Mouse (Mus musculus) MEL (cell line): ENCODE data around the gene Angptl8. TPM values are rescaled to one million over a fixed set of nuclear protein-coding genes. Genes with fewer than 3 reads are reported as not detected.

Experiments used
- DNase-seq: peaks from one replicate; pipeline ENCODE4 v3.0.0; 2011; ENCODE audit warnings: low read depth, low spot score
- H3K27ac ChIP-seq: 2 replicates; pipeline ENCODE4 v1.5.1; 2012; ENCODE audit warnings: low read depth, mild to moderate bottlenecking, control low read depth, low read length, moderate library complexity; ENCODE audit not compliant: control insufficient read depth
- H3K27me3 ChIP-seq, 2 experiments: fragments of 150-350 bp in 1 of 2; sonication (generic) in 1 of 2; 2 replicates each; pipeline ENCODE4 v1.6.1; 2012; ENCODE audit warnings: low read length in 2 of 2, mild to moderate bottlenecking in 2 of 2, improper control_type of control experiment in 1 of 2, moderate library complexity in 1 of 2; ENCODE audit not compliant: insufficient read depth in 2 of 2, control insufficient read depth in 1 of 2
- H3K36me3 ChIP-seq, 2 experiments: 2 replicates each; pipeline ENCODE4 v1.6.1; 2012 to 2014; ENCODE audit warnings: low read length in 2 of 2, improper control_type of control experiment in 1 of 2, inconsistent platforms in 1 of 2, mild to moderate bottlenecking in 1 of 2; ENCODE audit not compliant: insufficient read depth in 2 of 2, control insufficient read depth in 1 of 2
- H3K4me1 ChIP-seq, 2 experiments: fragments of 150-350 bp in 1 of 2; sonication (generic) in 1 of 2; 2 replicates each; pipeline ENCODE4 v1.6.1; 2012; ENCODE audit warnings: low read length in 2 of 2, improper control_type of control experiment in 1 of 2, mild to moderate bottlenecking in 1 of 2; ENCODE audit not compliant: insufficient read depth in 2 of 2, control insufficient read depth in 1 of 2
- H3K4me3 ChIP-seq, 2 experiments: fragments of 150-350 bp in 1 of 2; sonication (generic) in 1 of 2; 2 replicates each; pipeline ENCODE4 v1.5.1; 2012; ENCODE audit warnings: low read depth in 2 of 2, low read length in 2 of 2, mild to moderate bottlenecking in 2 of 2, moderate library complexity in 2 of 2, control low read depth in 1 of 2, improper control_type of control experiment in 1 of 2; ENCODE audit not compliant: control insufficient read depth in 1 of 2, insufficient read depth in 1 of 2
- H3K79me2 ChIP-seq: 2 replicates; pipeline ENCODE4 v1.6.1; 2012; ENCODE audit warnings: mild to moderate bottlenecking, low read length, moderate library complexity; ENCODE audit not compliant: control insufficient read depth, poor library complexity, insufficient read depth
- H3K9ac ChIP-seq: 2 replicates; pipeline ENCODE4 v1.6.1; 2012; ENCODE audit warnings: low read depth, mild to moderate bottlenecking, control low read depth, low read length, moderate library complexity; ENCODE audit not compliant: control insufficient read depth, poor library complexity, severe bottlenecking
- H3K9me3 ChIP-seq: fragments of 150-350 bp; sonication (generic); replicated peaks from 2 replicates; pipeline ENCODE4 v1.6.1; 2012; ENCODE audit warnings: mild to moderate bottlenecking, low read length, improper control_type of control experiment, moderate library complexity; ENCODE audit not compliant: insufficient read depth
- BHLHE40 ChIP-seq: IDR thresholded peaks from 2 replicates; pipeline ENCODE4 v1.6.1; 2012; ENCODE audit warnings: low read depth, mild to moderate bottlenecking, inconsistent platforms, low read length, improper control_type of control experiment, borderline replicate concordance
- CHD1 ChIP-seq: IDR thresholded peaks from 2 replicates; pipeline ENCODE4 v1.6.1; 2012; ENCODE audit warnings: low read depth, mild to moderate bottlenecking, inconsistent platforms, low read length, improper control_type of control experiment
- CTCF ChIP-seq, 3 experiments: IDR thresholded peaks in 2 of 3; conservative IDR thresholded peaks in 1 of 3; 2 replicates each; pipeline ENCODE4 v1.5.1; 2011 to 2012; ENCODE audit warnings: low read length in 3 of 3, low read depth in 2 of 3, mild to moderate bottlenecking in 2 of 3, improper control_type of control experiment in 1 of 3, inconsistent platforms in 1 of 3, mixed read lengths in 1 of 3, moderate library complexity in 1 of 3; ENCODE audit not compliant: control insufficient read depth in 1 of 3, insufficient read depth in 1 of 3, poor library complexity in 1 of 3, severe bottlenecking in 1 of 3
- E2F4 ChIP-seq: IDR thresholded peaks from 2 replicates; pipeline ENCODE4 v1.6.1; 2011; ENCODE audit warnings: low read depth, low read length, improper control_type of control experiment, borderline replicate concordance
- MYC ChIP-seq: IDR thresholded peaks from 2 replicates; pipeline ENCODE4 v1.6.1; 2011; ENCODE audit warnings: low read depth, mild to moderate bottlenecking, low read length, improper control_type of control experiment, moderate library complexity
- POLR2A ChIP-seq, 2 experiments: IDR thresholded peaks; 2 replicates each; pipeline ENCODE4 v1.6.1; 2011 to 2012; ENCODE audit warnings: low read length in 2 of 2, mild to moderate bottlenecking in 2 of 2, control low read depth in 1 of 2, improper control_type of control experiment in 1 of 2, low read depth in 1 of 2, moderate library complexity in 1 of 2; ENCODE audit not compliant: control insufficient read depth in 1 of 2, insufficient read depth in 1 of 2, poor library complexity in 1 of 2
- POLR2AphosphoS5 ChIP-seq: IDR thresholded peaks from 2 replicates; pipeline ENCODE4 v1.6.1; 2012; ENCODE audit warnings: low read depth, borderline replicate concordance, mild to moderate bottlenecking, inconsistent platforms, low read length, moderate library complexity, mixed read lengths
- TAL1 ChIP-seq: IDR thresholded peaks from 2 replicates; pipeline ENCODE4 v1.6.1; 2012; ENCODE audit warnings: mild to moderate bottlenecking, inconsistent platforms, low read length, moderate library complexity, mixed read lengths
- TCF12 ChIP-seq: IDR thresholded peaks from 2 replicates; pipeline ENCODE4 v1.6.1; 2014; ENCODE audit warnings: low read depth, mild to moderate bottlenecking, inconsistent platforms, low read length, improper control_type of control experiment, moderate library complexity
- polyA plus RNA-seq, 2 experiments: library from polyadenylated mRNA; stranded (reverse) in 1 of 2; unstranded in 1 of 2; fragments of >175 nt in 1 of 2; fragments of >200 nt in 1 of 2; gene quantifications; 2 replicates each; pipeline versions ENCODE4 v1.2.1 to v1.2.4; 2012; ENCODE audit warnings: low replicate concordance in 2 of 2, low read depth in 1 of 2; ENCODE audit not compliant: insufficient read length in 2 of 2, insufficient read depth in 1 of 2, missing spikeins in 1 of 2
- total RNA-seq: library from RNA; depleted of rRNA; stranded (reverse); fragments of 300-350 nt; gene quantifications from 2 replicates; pipeline ENCODE4 v1.2.3, GENCODE M21; 2012

Angptl8 gene
- total and polyA plus RNA-seq, 3 experiments: 0.25 TPM; not detected in 2

DNA sequence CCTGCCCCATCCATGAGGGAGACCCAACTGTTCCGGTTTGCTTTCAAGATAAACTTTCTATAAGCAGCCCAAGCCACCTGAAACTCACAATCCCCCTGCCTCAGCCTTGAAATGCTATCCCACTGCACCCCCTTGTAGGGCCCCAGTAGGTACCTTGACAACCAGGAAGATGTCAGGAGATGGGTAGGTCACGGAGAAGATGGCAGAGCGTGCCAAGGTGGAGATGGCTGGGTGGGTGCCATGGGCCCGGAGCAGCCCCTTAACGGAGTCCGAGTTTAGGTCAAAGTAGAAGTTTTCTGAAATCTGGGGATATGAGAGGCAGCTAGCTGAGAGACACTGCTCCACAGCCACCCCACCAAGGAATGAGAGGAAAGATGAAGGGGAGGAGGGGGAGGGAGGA lies 6.0 kb downstream of the Angptl8 start:
- TF ChIP-seq POLR2A (IDR thresholded peaks at IDR 0.05; ENCODE audit: control insufficient read depth in 1 of 2, insufficient read depth in 1 of 2, low read depth in 1 of 2, low read length in 2 of 2, poor library complexity in 1 of 2) (0 out of 4 replicates have a peak, but pooled peaks of 1 of the 2 experiments have one; percentile 17), POLR2AphosphoS5 (no peak)
- Histone ChIP-seq H3K4me1 (no peaks in the 10 kb centered on the region), H3K9ac (no peak overlapping the region), H3K4me3 (no peak overlapping the region), H3K9me3 (no peaks in the 10 kb centered on the region), H3K36me3 (no peaks in the 10 kb centered on the region), H3K79me2 (no peaks in the 10 kb centered on the region), H3K27me3 (no peaks in the 10 kb centered on the region), H3K27ac (no peak overlapping the region)
- DNase-seq: no peak

DNA sequence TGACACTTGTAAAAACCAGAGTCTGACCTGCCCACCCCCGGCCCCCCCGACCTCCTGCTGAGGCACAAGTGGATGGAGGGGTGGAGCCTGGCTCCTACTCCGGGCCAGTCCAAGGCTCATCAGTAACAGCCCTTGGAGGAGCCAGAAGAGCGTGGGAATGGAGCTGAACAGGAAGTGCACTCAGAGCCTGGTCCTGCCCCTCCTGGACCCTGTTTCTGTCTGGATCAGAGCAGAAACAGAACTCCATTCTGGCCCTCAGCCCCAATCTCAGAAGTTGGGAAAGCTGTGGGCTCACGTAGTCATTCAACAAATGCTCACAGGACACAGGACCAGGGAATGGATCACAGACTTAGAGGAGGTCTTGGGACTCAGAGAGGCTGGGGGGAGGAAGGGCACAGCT lies 7.1 kb downstream of the Angptl8 start:
- no peak overlapping the region for H3K27ac ChIP-seq
- H3K36me3 ChIP-seq: no peaks in the 10 kb centered on the region
- H3K27me3 ChIP-seq: no peaks in the 10 kb centered on the region
- H3K9me3 ChIP-seq: no peaks in the 10 kb centered on the region
- H3K79me2 ChIP-seq: no peaks in the 10 kb centered on the region
- TF ChIP-seq BHLHE40: no peak
- no peak for TF ChIP-seq E2F4
- no peak for TF ChIP-seq TAL1
- DNase-seq: no peak
- H3K4me3 ChIP-seq: no peak overlapping the region
- no peaks in the 10 kb centered on the region for H3K4me1 ChIP-seq
- no peak overlapping the region for H3K9ac ChIP-seq

GRCm38 (mm10) chr9:21843086-21843485 lies 7.8 kb downstream of the Angptl8 start:
- no peak overlapping the region for H3K27ac ChIP-seq
- H3K36me3 ChIP-seq: no peaks in the 10 kb centered on the region
- H3K4me3 ChIP-seq: no peak overlapping the region
- H3K9ac ChIP-seq: no peak overlapping the region
- TF ChIP-seq TCF12: no peak
- TF ChIP-seq MYC: no peak
- TF ChIP-seq, all 39 proteins: peak for 0
- Histone ChIP-seq H3K79me2 (no peaks in the 10 kb centered on the region), H3K9me3 (no peaks in the 10 kb centered on the region), H3K4me1 (no peaks in the 10 kb centered on the region), H3K27me3 (no peaks in the 10 kb centered on the region)
- DNase-seq: no peak

GRCm38 (mm10) chr9:21845381-21846080 lies 10.2 kb downstream of the Angptl8 start:
- TF ChIP-seq CHD1 (no peak), CTCF (IDR thresholded peaks at IDR 0.05 in 2 of 3, conservative IDR thresholded peaks at IDR 0.05 in 1 of 3; ENCODE audit: control insufficient read depth in 1 of 3, insufficient read depth in 1 of 3, low read depth in 2 of 3, low read length in 3 of 3, poor library complexity in 1 of 3, severe bottlenecking in 1 of 3) (peak in 1 of 3 experiments; percentile 4; a peak in 1 of 6 replicates)
- no peaks in the 10 kb centered on the region for H3K36me3 ChIP-seq
- DNase-seq: no peak
- no peaks in the 10 kb centered on the region for H3K27me3 ChIP-seq
- H3K9me3 ChIP-seq: no peaks in the 10 kb centered on the region
- no peaks in the 10 kb centered on the region for H3K79me2 ChIP-seq
- no peak overlapping the region for H3K9ac ChIP-seq
- H3K27ac ChIP-seq: no peak overlapping the region
- no peak overlapping the region for H3K4me3 ChIP-seq
- no peaks in the 10 kb centered on the region for H3K4me1 ChIP-seq
